Mouse (Mus musculus) ES-Bruce4 (cell line): ENCODE results near the gene Dimt1. TPM values are rescaled to one million over a fixed set of nuclear protein-coding genes. Genes with fewer than 3 reads are reported as not detected.

ENCODE experiments used
- H3K27ac ChIP-seq: 2 replicates; pipeline ENCODE4 v1.5.1; 2012; ENCODE audit warnings: low read length, inconsistent platforms; ENCODE audit not compliant: insufficient read depth
- H3K27me3 ChIP-seq: 2 replicates; pipeline ENCODE4 v1.6.1; 2012; ENCODE audit warnings: mild to moderate bottlenecking, low read length, inconsistent platforms; ENCODE audit not compliant: control insufficient read depth, poor library complexity, insufficient read depth, severe bottlenecking
- H3K36me3 ChIP-seq: 2 replicates; pipeline ENCODE4 v1.6.1; 2012; ENCODE audit warnings: inconsistent platforms, mild to moderate bottlenecking, low read length, moderate library complexity; ENCODE audit not compliant: control insufficient read depth, poor library complexity, insufficient read depth, severe bottlenecking
- H3K4me1 ChIP-seq: one replicate; pipeline ENCODE4 v1.8.1; 2011; ENCODE audit warnings: low read length; ENCODE audit not compliant: control insufficient read depth, insufficient read depth
- H3K4me3 ChIP-seq: 2 replicates; pipeline ENCODE4 v1.5.1; 2011; ENCODE audit warnings: low read depth, mild to moderate bottlenecking, low read length
- H3K9ac ChIP-seq: 2 replicates; pipeline ENCODE4 v1.6.1; 2012; ENCODE audit warnings: low read depth, mild to moderate bottlenecking, inconsistent platforms; ENCODE audit not compliant: poor library complexity, severe bottlenecking
- H3K9me3 ChIP-seq: replicated peaks from 2 replicates; pipeline ENCODE4 v1.6.1; 2012; ENCODE audit warnings: mild to moderate bottlenecking, low read length, inconsistent platforms; ENCODE audit not compliant: control insufficient read depth, poor library complexity, insufficient read depth, severe bottlenecking
- CTCF ChIP-seq: IDR thresholded peaks from one replicate; pipeline ENCODE4 v1.8.1; 2011; ENCODE audit warnings: low read depth, low read length
- EP300 ChIP-seq: IDR thresholded peaks from 2 replicates; pipeline ENCODE4 v1.6.1; 2011; ENCODE audit warnings: low read depth, low read length; ENCODE audit not compliant: insufficient read depth
- POLR2A ChIP-seq: IDR thresholded peaks from one replicate; pipeline ENCODE4 v1.8.1; 2011; ENCODE audit warnings: low read length; ENCODE audit not compliant: insufficient read depth
- polyA plus RNA-seq: library from polyadenylated mRNA; stranded (reverse); fragments of >200 nt; gene quantifications from 2 replicates; pipeline ENCODE4 v1.2.4, GENCODE M21; 2011; ENCODE audit warnings: low read depth; ENCODE audit not compliant: missing spikeins, insufficient read depth, insufficient read length

Dimt1 gene
- polyA plus RNA-seq, 1 experiment: 52.2 TPM

- Histone ChIP-seq H3K9ac (no peak overlapping the region), H3K27me3 (no peaks in the 10 kb centered on the region), H3K9me3 (no peaks in the 10 kb centered on the region), H3K36me3 (no peaks in the 10 kb centered on the region), H3K27ac (no peak overlapping the region), H3K4me1 (no peaks in the 10 kb centered on the region), H3K4me3 (no peak overlapping the region)
- TF ChIP-seq EP300: no peak
- TF ChIP-seq CTCF: no peak
- no peak for TF ChIP-seq POLR2A
Observed at GRCm38 (mm10) chr13:106998671-106999070, 51.7 kb downstream of the Dimt1 start.

DNA sequence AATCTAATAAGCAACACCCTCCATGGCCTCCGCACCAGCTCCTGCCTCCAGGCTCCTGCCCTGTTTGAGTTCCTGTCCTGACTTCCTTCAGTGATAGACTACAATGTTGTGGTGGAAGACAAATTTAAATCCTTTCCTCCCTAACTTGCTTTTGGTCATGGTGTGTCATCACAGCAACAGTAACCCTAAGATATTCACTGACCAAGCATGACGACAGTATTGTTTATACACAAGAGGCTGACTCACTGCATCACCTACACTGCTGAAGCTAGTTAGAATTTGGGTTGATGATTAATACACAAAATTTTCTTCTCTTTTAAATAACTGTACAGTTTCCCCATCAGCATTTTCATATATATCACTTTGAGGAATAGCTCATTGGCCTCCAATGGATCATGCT, 56.3 kb downstream of the Dimt1 start:
- no peak overlapping the region for H3K4me3 ChIP-seq
- H3K9ac ChIP-seq: no peak overlapping the region
- no peaks in the 10 kb centered on the region for H3K4me1 ChIP-seq
- H3K27ac ChIP-seq: no peak overlapping the region
- H3K36me3 ChIP-seq: no peaks in the 10 kb centered on the region
- H3K9me3 ChIP-seq: no peaks in the 10 kb centered on the region
- TF ChIP-seq CTCF: no peak
- TF ChIP-seq EP300: no peak
- TF ChIP-seq POLR2A: no peak
- no peaks in the 10 kb centered on the region for H3K27me3 ChIP-seq

DNA sequence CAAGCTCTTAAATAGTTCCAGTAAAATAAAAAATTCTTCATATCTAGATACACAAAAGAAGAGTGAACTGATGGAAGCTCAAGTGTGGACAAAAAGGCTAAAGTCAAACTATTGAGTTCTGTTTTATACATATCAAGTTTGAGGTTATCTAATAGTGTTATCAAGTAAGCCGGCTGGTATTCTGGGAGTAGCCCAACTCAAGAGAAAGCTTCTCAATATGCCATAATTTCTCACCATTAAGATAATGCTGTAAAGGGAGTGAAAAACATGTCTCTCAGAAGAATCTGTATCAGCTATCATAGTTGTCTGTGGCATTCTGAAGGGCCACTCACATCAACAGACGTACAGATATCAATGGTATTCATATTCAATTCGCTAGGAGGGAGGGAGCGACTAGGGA, 61.2 kb downstream of the Dimt1 start:
- H3K9ac ChIP-seq: no peak overlapping the region
- no peaks in the 10 kb centered on the region for H3K4me1 ChIP-seq
- no peak overlapping the region for H3K4me3 ChIP-seq

More for the DNA sequence above, 61.2 kb downstream of the Dimt1 start:
- no peak overlapping the region for H3K27ac ChIP-seq
- H3K36me3 ChIP-seq: no peaks in the 10 kb centered on the region
- no peaks in the 10 kb centered on the region for H3K27me3 ChIP-seq
- TF ChIP-seq CTCF (no peak), POLR2A (no peak), EP300 (no peak)
- H3K9me3 ChIP-seq: no peaks in the 10 kb centered on the region

Other genes starting within 250 kb of the Dimt1 start
- 68.5 and 77.7 TPM in 2 replicates for gene Ipo11, start 10.2 kb upstream of the Dimt1 start, polyA plus RNA-seq
- 148 and 162 TPM in 2 replicates for gene Kif2a, start 75.0 kb downstream of the Dimt1 start, polyA plus RNA-seq